Mouse (Mus musculus): ENCODE measurements at regions not wholly inside any gene's neighbourhood (a gene's known extent, or its start where the extent isn't known, plus 50 kb on each side); places are given as distances from the start of the nearest gene placed in this dataset.

- Histone ChIP-seq H3K4me3 (ENCODE audit: low read depth, low read length) (no peak overlapping the region), H3K27me3 (ENCODE audit: control insufficient read depth, insufficient read depth, low read length) (no peaks in the 10 kb centered on the region), H3K36me3 (replicated peaks; ENCODE audit: control insufficient read depth, insufficient read depth, low read length) (no peaks in the 10 kb centered on the region), H3K9ac (replicated peaks; ENCODE audit: low read depth, low read length) (no peak overlapping the region), H3K9me3 (replicated peaks; ENCODE audit: control insufficient read depth, low read length) (no peaks in the 10 kb centered on the region), H3K4me1 (ENCODE audit: control insufficient read depth, insufficient read depth) (no peaks in the 10 kb centered on the region), H3K27ac (ENCODE audit: low read depth) (no peak overlapping the region), H3K4me2 (ENCODE audit: low read depth, low read length) (no peak overlapping the region)
- TF ChIP-seq CTCF (IDR thresholded peaks at IDR 0.05; ENCODE audit: low read depth) (no peak), EP300 (IDR thresholded peaks at IDR 0.05; ENCODE audit: low read depth) (no peak)
- no peak for DNase-seq (ENCODE audit: low spot score)
- no peak for ATAC-seq (ENCODE audit: insufficient read depth, low read depth)
- 66% methylated on average over 3 of the region's 3 CpGs for WGBS
Observed at GRCm38 (mm10) chr5:146684429-146684828, 99.4 kb upstream of the Gpr12 start.

GRCm38 (mm10) chr5:146683554-146683953, 98.5 kb upstream of the Gpr12 start:
- H3K9ac ChIP-seq (replicated peaks; ENCODE audit: low read depth, low read length) = no peak overlapping the region
- no peaks in the 10 kb centered on the region for H3K36me3 ChIP-seq (replicated peaks; ENCODE audit: control insufficient read depth, insufficient read depth, low read length)
- H3K27ac ChIP-seq (ENCODE audit: low read depth) = no peak overlapping the region
- no peaks in the 10 kb centered on the region for H3K4me1 ChIP-seq (ENCODE audit: control insufficient read depth, insufficient read depth)
- TF ChIP-seq CTCF (IDR thresholded peaks at IDR 0.05; ENCODE audit: low read depth) (no peak), EP300 (IDR thresholded peaks at IDR 0.05; ENCODE audit: low read depth) (no peak)
- 58% methylated on average over 8 of the region's 8 CpGs for WGBS
- H3K4me2 ChIP-seq (ENCODE audit: low read depth, low read length) = no peak overlapping the region
- H3K4me3 ChIP-seq (ENCODE audit: low read depth, low read length) = no peak overlapping the region
- DNase-seq (ENCODE audit: low spot score) (no peak), ATAC-seq (ENCODE audit: insufficient read depth, low read depth) (no peak)
- H3K27me3 ChIP-seq (ENCODE audit: control insufficient read depth, insufficient read depth, low read length) = no peaks in the 10 kb centered on the region
- no peaks in the 10 kb centered on the region for H3K9me3 ChIP-seq (replicated peaks; ENCODE audit: control insufficient read depth, low read length)

- no peak for DNase-seq (ENCODE audit: low spot score)
- Histone ChIP-seq H3K36me3 (replicated peaks; ENCODE audit: control insufficient read depth, insufficient read depth, low read length) (no peaks in the 10 kb centered on the region), H3K4me2 (ENCODE audit: low read depth, low read length) (no peak overlapping the region), H3K9ac (replicated peaks; ENCODE audit: low read depth, low read length) (no peak overlapping the region), H3K4me3 (ENCODE audit: low read depth, low read length) (no peak overlapping the region), H3K9me3 (replicated peaks; ENCODE audit: control insufficient read depth, low read length) (no peaks in the 10 kb centered on the region), H3K27me3 (ENCODE audit: control insufficient read depth, insufficient read depth, low read length) (no peaks in the 10 kb centered on the region), H3K4me1 (ENCODE audit: control insufficient read depth, insufficient read depth) (no peaks in the 10 kb centered on the region), H3K27ac (ENCODE audit: low read depth) (no peak overlapping the region)
- ATAC-seq (ENCODE audit: insufficient read depth, low read depth) = no peak
- 64% methylated on average over 5 of the region's 5 CpGs for WGBS
- TF ChIP-seq EP300 (IDR thresholded peaks at IDR 0.05; ENCODE audit: low read depth) (no peak), CTCF (IDR thresholded peaks at IDR 0.05; ENCODE audit: low read depth) (no peak)
Observed at GRCm38 (mm10) chr5:146682893-146683292, 97.9 kb upstream of the Gpr12 start.

GRCm38 (mm10) chr5:146681512-146681911, 96.5 kb upstream of the Gpr12 start:
- ATAC-seq (ENCODE audit: insufficient read depth, low read depth) (no peak), DNase-seq (ENCODE audit: low spot score) (no peak)
- H3K9ac ChIP-seq (replicated peaks; ENCODE audit: low read depth, low read length) = no peak overlapping the region

GRCm38 (mm10) chr5:146679198-146679681, 94.2 kb upstream of the Gpr12 start:
- TF ChIP-seq EP300 (IDR thresholded peaks at IDR 0.05; ENCODE audit: low read depth) = no peak
- TF ChIP-seq CTCF (IDR thresholded peaks at IDR 0.05; ENCODE audit: low read depth) = no peak
- no peak overlapping the region for H3K27ac ChIP-seq (ENCODE audit: low read depth)
- no peak overlapping the region for H3K4me2 ChIP-seq (ENCODE audit: low read depth, low read length)
- H3K27me3 ChIP-seq (ENCODE audit: control insufficient read depth, insufficient read depth, low read length) = no peaks in the 10 kb centered on the region
- no peak overlapping the region for H3K4me3 ChIP-seq (ENCODE audit: low read depth, low read length)
- H3K9ac ChIP-seq (replicated peaks; ENCODE audit: low read depth, low read length) = no peak overlapping the region
- H3K36me3 ChIP-seq (replicated peaks; ENCODE audit: control insufficient read depth, insufficient read depth, low read length) = no peaks in the 10 kb centered on the region
- H3K4me1 ChIP-seq (ENCODE audit: control insufficient read depth, insufficient read depth) = no peaks in the 10 kb centered on the region; the same call in 1 of the 2 replicates
- no peaks in the 10 kb centered on the region for H3K9me3 ChIP-seq (replicated peaks; ENCODE audit: control insufficient read depth, low read length)
- 37% methylated on average over 6 of the region's 6 CpGs for WGBS
- ATAC-seq (ENCODE audit: insufficient read depth, low read depth) = no peak
- peak; percentile 17 for DNase-seq (ENCODE audit: low spot score)

More at GRCm38 (mm10) chr5:146681512-146681911, 96.5 kb upstream of the Gpr12 start:
- no peak for TF ChIP-seq EP300 (IDR thresholded peaks at IDR 0.05; ENCODE audit: low read depth)
- no peak for TF ChIP-seq CTCF (IDR thresholded peaks at IDR 0.05; ENCODE audit: low read depth)
- Histone ChIP-seq H3K4me2 (ENCODE audit: low read depth, low read length) (no peak overlapping the region), H3K9me3 (replicated peaks; ENCODE audit: control insufficient read depth, low read length) (no peaks in the 10 kb centered on the region), H3K4me3 (ENCODE audit: low read depth, low read length) (no peak overlapping the region), H3K36me3 (replicated peaks; ENCODE audit: control insufficient read depth, insufficient read depth, low read length) (no peaks in the 10 kb centered on the region), H3K27me3 (ENCODE audit: control insufficient read depth, insufficient read depth, low read length) (no peaks in the 10 kb centered on the region), H3K4me1 (ENCODE audit: control insufficient read depth, insufficient read depth) (no peaks in the 10 kb centered on the region), H3K27ac (ENCODE audit: low read depth) (no peak overlapping the region)
- WGBS = 70% methylated on average over 9 of the region's 9 CpGs

GRCm38 (mm10) chr5:146678775-146679170, 93.7 kb upstream of the Gpr12 start:
- WGBS = 72% methylated on average over 10 of the region's 10 CpGs
- no peak overlapping the region for H3K27ac ChIP-seq (ENCODE audit: low read depth)
- TF ChIP-seq CTCF (IDR thresholded peaks at IDR 0.05; ENCODE audit: low read depth) (no peak), EP300 (IDR thresholded peaks at IDR 0.05; ENCODE audit: low read depth) (no peak)
- no peak overlapping the region for H3K4me2 ChIP-seq (ENCODE audit: low read depth, low read length)
- no peaks in the 10 kb centered on the region for H3K9me3 ChIP-seq (replicated peaks; ENCODE audit: control insufficient read depth, low read length)
- no peak overlapping the region for H3K9ac ChIP-seq (replicated peaks; ENCODE audit: low read depth, low read length)
- no peaks in the 10 kb centered on the region; the same call in 1 of the 2 replicates for H3K4me1 ChIP-seq (ENCODE audit: control insufficient read depth, insufficient read depth)
- no peaks in the 10 kb centered on the region for H3K36me3 ChIP-seq (replicated peaks; ENCODE audit: control insufficient read depth, insufficient read depth, low read length)
- no peak overlapping the region for H3K4me3 ChIP-seq (ENCODE audit: low read depth, low read length)
- no peaks in the 10 kb centered on the region for H3K27me3 ChIP-seq (ENCODE audit: control insufficient read depth, insufficient read depth, low read length)
- no peak for ATAC-seq (ENCODE audit: insufficient read depth, low read depth)
- no peak for DNase-seq (ENCODE audit: low spot score)
